29 mouse cellular contexts compared by ENCODE assay signal in the genomic region with DNA sequence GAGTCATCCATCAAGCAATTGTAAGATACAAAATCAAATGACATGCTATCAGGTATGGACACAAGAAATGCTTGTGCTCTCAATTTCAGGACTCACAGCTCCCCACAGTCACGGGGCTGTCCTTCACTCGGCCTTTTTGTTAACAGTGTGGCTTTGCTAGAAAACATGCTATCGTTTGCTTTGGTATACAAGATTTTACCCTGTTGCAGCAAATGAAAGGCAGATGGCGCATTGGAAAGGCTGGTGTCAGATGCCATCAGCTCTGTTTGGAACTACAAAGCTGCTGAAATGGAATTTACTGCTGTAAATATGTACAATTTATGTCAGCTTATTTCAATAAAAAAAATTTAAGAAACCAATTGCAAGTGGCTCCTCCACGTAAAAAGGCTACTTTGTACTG. TPM values are rescaled to one million over a fixed set of nuclear protein-coding genes. Genes with fewer than 3 reads are reported as not detected.
DNase-seq lines count a peak whose midpoint lies in the region; ATAC-seq and TF ChIP-seq lines count a peak whose summit lies in the region.
"Had no signal": no experiment of that assay in that cellular context is flagged by ENCODE, and none has a peak within 500 bp of the region (broad histone marks: within the 10 kb centered on the region; RNA-seq: fewer than 3 reads in every experiment).

No protein-coding gene starts in this region.

- no peaks in the 10 kb centered on the region for H3K9me3 ChIP-seq in forebrain, postnatal 0 days (ENCODE audit: low read length)
- no peaks in the 10 kb centered on the region for H3K9me3 ChIP-seq in forebrain, embryonic 11.5 days (ENCODE audit: control insufficient read depth, low read length)
- no peaks in the 10 kb centered on the region for H3K9me3 ChIP-seq in embryonic facial prominence, embryonic 11.5 days (replicated peaks; ENCODE audit: control insufficient read depth, low read length)
- H3K9me3 ChIP-seq: embryonic facial prominence, embryonic 12.5 days; G1E; heart, embryonic 12.5 days; hindbrain, embryonic 12.5 days; intestine, embryonic 15.5 days; limb, embryonic 12.5 days; stomach, embryonic 15.5 days had no signal

- no peak overlapping the region for H3K27ac ChIP-seq in forebrain, postnatal 0 days (ENCODE audit: low read depth, low read length)
- H3K27ac ChIP-seq in forebrain, embryonic 11.5 days (ENCODE audit: low read depth, low read length): no peak overlapping the region
- H3K27ac ChIP-seq in embryonic facial prominence, embryonic 11.5 days (replicated peaks; ENCODE audit: low read depth, low read length): no peak overlapping the region
- H3K27ac ChIP-seq: hindbrain, embryonic 12.5 days; intestine, embryonic 15.5 days; limb, embryonic 12.5 days; macrophage; stomach, embryonic 15.5 days had no signal

- H3K27me3 ChIP-seq in forebrain, postnatal 0 days (ENCODE audit: insufficient read depth, low read length): no peaks in the 10 kb centered on the region
- H3K27me3 ChIP-seq in forebrain, embryonic 11.5 days (ENCODE audit: control insufficient read depth, insufficient read depth, low read length): no peaks in the 10 kb centered on the region
- H3K27me3 ChIP-seq in embryonic facial prominence, embryonic 11.5 days (ENCODE audit: control insufficient read depth, insufficient read depth, low read length): no peaks in the 10 kb centered on the region
- H3K27me3 ChIP-seq: CH12.LX; embryonic facial prominence, embryonic 12.5 days; heart, embryonic 12.5 days; hindbrain, embryonic 12.5 days; intestine, embryonic 15.5 days; limb, embryonic 12.5 days; Patski; stomach, embryonic 15.5 days had no signal

- peak; percentile 62; the same call in 1 of the 2 replicates for ATAC-seq in forebrain, postnatal 0 days
- no peak for ATAC-seq in forebrain, embryonic 11.5 days (replicated peaks; ENCODE audit: low FRiP score)
- no peak for ATAC-seq in embryonic facial prominence, embryonic 11.5 days (replicated peaks; ENCODE audit: insufficient number of reproducible peaks, low FRiP score, low TSS enrichment, low read depth)
- ATAC-seq: intestine, embryonic 15.5 days; liver, postnatal 0 days; lung, postnatal 0 days; Patski had no signal

- peak; percentile 57 for DNase-seq in forebrain, postnatal 0 days
- DNase-seq in forebrain, embryonic 11.5 days (ENCODE audit: low spot score): no peak
- DNase-seq in layer of hippocampus, postnatal 10 days (ENCODE audit: low spot score in 2 of 2): peak; percentile 21 to 32
- no peak for DNase-seq in layer of hippocampus, adult 9-10 months (ENCODE audit: low spot score)
- DNase-seq in embryo, embryonic 10.5 days (ENCODE audit: low spot score): peak; percentile 34
- DNase-seq in embryonic facial prominence, embryonic 11.5 days (ENCODE audit: low spot score): peak; percentile 72
- DNase-seq in adrenal gland, adult 2 months: no peak
- DNase-seq: B cell, adult 2 months; cerebellum, adult 18-20 months; cerebellum, postnatal 25 days; gastrocnemius, postnatal 25 days; heart, adult 18-20 months; heart, postnatal 10 days; kidney, adult 8-10 months; kidney, postnatal 10 days; liver, postnatal 0 days; thymus, postnatal 36 days had no signal

- no peak overlapping the region for H3K4me2 ChIP-seq in forebrain, postnatal 0 days (ENCODE audit: low read depth)
- H3K4me2 ChIP-seq in forebrain, embryonic 11.5 days (ENCODE audit: low read depth, low read length, severe bottlenecking): no peak overlapping the region
- no peak overlapping the region for H3K4me2 ChIP-seq in embryonic facial prominence, embryonic 11.5 days (ENCODE audit: low read depth, low read length)
- H3K4me2 ChIP-seq: embryonic facial prominence, embryonic 12.5 days; heart, embryonic 12.5 days; hindbrain, embryonic 12.5 days; intestine, embryonic 15.5 days; limb, embryonic 12.5 days; liver, embryonic 11.5 days; stomach, embryonic 15.5 days had no signal

- H3K36me3 ChIP-seq in forebrain, postnatal 0 days (ENCODE audit: insufficient read depth): no peaks in the 10 kb centered on the region
- H3K36me3 ChIP-seq in forebrain, embryonic 11.5 days (ENCODE audit: control insufficient read depth, insufficient read depth, low read length): no peaks in the 10 kb centered on the region
- H3K36me3 ChIP-seq in embryonic facial prominence, embryonic 11.5 days (replicated peaks; ENCODE audit: control insufficient read depth, insufficient read depth, low read depth, low read length): no peaks in the 10 kb centered on the region
- H3K36me3 ChIP-seq: embryonic facial prominence, embryonic 12.5 days; heart, embryonic 12.5 days; hindbrain, embryonic 12.5 days; intestine, embryonic 15.5 days; limb, embryonic 12.5 days; stomach, embryonic 15.5 days had no signal

- 0 out of 2 replicates have a peak, but pooled peaks cover 5% of the 10 kb centered on the region for H3K4me1 ChIP-seq in forebrain, postnatal 0 days (ENCODE audit: insufficient read depth)
- H3K4me1 ChIP-seq in forebrain, embryonic 11.5 days (replicated peaks; ENCODE audit: control insufficient read depth, insufficient read depth, low read length): 0 out of 2 replicates have a peak, but pooled peaks cover 2% of the 10 kb centered on the region
- no peaks in the 10 kb centered on the region for H3K4me1 ChIP-seq in embryonic facial prominence, embryonic 11.5 days (ENCODE audit: control insufficient read depth, insufficient read depth, low read length)
- H3K4me1 ChIP-seq: hindbrain, embryonic 12.5 days; intestine, embryonic 15.5 days; limb, embryonic 12.5 days; stomach, embryonic 15.5 days had no signal

- H3K4me3 ChIP-seq in forebrain, postnatal 0 days (ENCODE audit: low read depth, low read length): no peak overlapping the region
- H3K4me3 ChIP-seq in forebrain, embryonic 11.5 days (ENCODE audit: low read depth, low read length): no peak overlapping the region
- no peak overlapping the region for H3K4me3 ChIP-seq in embryonic facial prominence, embryonic 11.5 days (ENCODE audit: low read depth, low read length)
- H3K4me3 ChIP-seq: embryonic facial prominence, embryonic 12.5 days; heart, embryonic 12.5 days; hindbrain, embryonic 12.5 days; intestine, embryonic 15.5 days; limb, embryonic 12.5 days; stomach, embryonic 15.5 days had no signal

- no peak overlapping the region for H3K9ac ChIP-seq in forebrain, postnatal 0 days
- no peak overlapping the region for H3K9ac ChIP-seq in forebrain, embryonic 11.5 days (ENCODE audit: low read length)
- H3K9ac ChIP-seq in embryonic facial prominence, embryonic 11.5 days (replicated peaks; ENCODE audit: low read length): no peak overlapping the region
- H3K9ac ChIP-seq: embryonic facial prominence, embryonic 12.5 days; heart, embryonic 12.5 days; hindbrain, embryonic 12.5 days; intestine, embryonic 15.5 days; limb, embryonic 12.5 days; liver, postnatal 0 days; stomach, embryonic 15.5 days had no signal

- TF ChIP-seq CTCF in forebrain, postnatal 0 days (IDR thresholded peaks at IDR 0.05; ENCODE audit: low read depth): peak; percentile 36; the same call in 1 of the 2 replicates

- 29% methylated on average over 5 of the region's 5 CpGs for WGBS in forebrain, postnatal 0 days
- 55% methylated on average over 5 of the region's 5 CpGs for WGBS in forebrain, embryonic 11.5 days
- 43% methylated on average over 5 of the region's 5 CpGs for WGBS in embryonic facial prominence, embryonic 11.5 days

RNA-seq across cellular contexts. Expression of gene Commd8, which starts 19.3 kb away (rescaled TPM):
- total RNA-seq in forebrain, postnatal 0 days (2014; rRNA removed): 64.9 and 66.2 TPM in 2 replicates
- 158 TPM in 2 replicates for polyA plus RNA-seq in forebrain, postnatal 0 days (2015; fragmentation: Nextera tagmentation; extraction: Ambion mirVana)
- polyA plus RNA-seq in forebrain, embryonic 11.5 days (2014; fragmentation: Nextera tagmentation; extraction: Ambion mirVana): 146 and 170 TPM in 2 replicates
- 10 to 100 TPM; 91.2 to 92.2 TPM for total RNA-seq in layer of hippocampus, postnatal 10 days (2021)
- 205 and 218 TPM in 2 replicates for polyA plus RNA-seq in embryonic facial prominence, embryonic 11.5 days (2014; fragmentation: Nextera tagmentation; extraction: Ambion mirVana)
- 10 to 100 TPM; 46.9 to 70.1 TPM for total RNA-seq in adrenal gland, adult 2 months (2021)
- 1.2 and 1.4 TPM in 2 replicates for polyA plus RNA-seq in adrenal gland, adult 2 months (2012; rRNA removed)

Comparison
In these comparisons a context has a peak if more than half of its experiments do, and no peak if none do; other contexts are left out.
1. DNase-seq: peak in forebrain, postnatal 0 days (single experiment), layer of hippocampus, postnatal 10 days (2 of 2), embryo, embryonic 10.5 days (single experiment) and embryonic facial prominence, embryonic 11.5 days (single experiment); none in forebrain, embryonic 11.5 days (single experiment), layer of hippocampus, adult 9-10 months (single experiment) and adrenal gland, adult 2 months (single experiment).
2. RNA of gene Commd8, which starts 19.3 kb away (polyA plus RNA-seq): 205 to 218 TPM in embryonic facial prominence, embryonic 11.5 days, 146 to 170 TPM in forebrain, embryonic 11.5 days and 158 TPM in forebrain, postnatal 0 days; 1.2 to 1.4 TPM in adrenal gland, adult 2 months; every median in the first group is over 10 times any median in the second.